Mouse (Mus musculus): ENCODE measurements around the gene Aldh3b3. TPM values are rescaled to one million over a fixed set of nuclear protein-coding genes. Genes with fewer than 3 reads are reported as not detected.

Gene Aldh3b3
- not detected in 2 replicates for total RNA-seq (2014; rRNA removed)
- polyA plus RNA-seq (2015; fragmentation: Nextera tagmentation; extraction: Ambion mirVana), result not detected in 2 replicates

- ATAC-seq (ENCODE audit: low FRiP score) (no peak), DNase-seq (ENCODE audit: low spot score) (peak; percentile 51)
- Histone ChIP-seq H3K27ac (ENCODE audit: low read depth, low read length) (no peak within 1 kb of the TSS), H3K9ac (replicated peaks; ENCODE audit: low read length, poor library complexity, severe bottlenecking) (no peak within 1 kb of the TSS), H3K9me3 (ENCODE audit: low read length) (no peaks in the 10 kb centered on the region), H3K4me2 (ENCODE audit: low read depth, low read length, poor library complexity, severe bottlenecking) (no peak within 1 kb of the TSS), H3K36me3 (ENCODE audit: insufficient read depth, low read length) (no peaks in the 10 kb centered on the region), H3K4me1 (ENCODE audit: insufficient read depth, low read length) (no peaks in the 10 kb centered on the region), H3K27me3 (ENCODE audit: insufficient read depth, low read length) (no peaks in the 10 kb centered on the region), H3K4me3 (ENCODE audit: low read depth, low read length) (no peak within 1 kb of the TSS)
- WGBS, result 74% methylated on average over 4 of the region's 4 CpGs
- no peak for TF ChIP-seq CTCF (IDR thresholded peaks at IDR 0.05)
Observed at GRCm38 (mm10) chr19:3958470-3958869, at the start of gene Aldh3b3. Aldh3b3 (plus strand) TSS chr19:3958645.

- WGBS, result 84% methylated on average over 5 of the region's 5 CpGs
- H3K9me3 ChIP-seq (ENCODE audit: low read length), result no peaks in the 10 kb centered on the region
- TF ChIP-seq CTCF (IDR thresholded peaks at IDR 0.05), result no peak
- no peaks in the 10 kb centered on the region for H3K27me3 ChIP-seq (ENCODE audit: insufficient read depth, low read length)
- H3K27ac ChIP-seq (ENCODE audit: low read depth, low read length), result no peak overlapping the region
- no peak overlapping the region for H3K4me2 ChIP-seq (ENCODE audit: low read depth, low read length, poor library complexity, severe bottlenecking)
- ATAC-seq (ENCODE audit: low FRiP score) (no peak), DNase-seq (ENCODE audit: low spot score) (no peak)
- peaks cover 16% of the 10 kb centered on the region; the same call in 1 of the 2 replicates for H3K36me3 ChIP-seq (ENCODE audit: insufficient read depth, low read length)
- H3K4me1 ChIP-seq (ENCODE audit: insufficient read depth, low read length), result peaks cover 12% of the 10 kb centered on the region
- H3K9ac ChIP-seq (replicated peaks; ENCODE audit: low read length, poor library complexity, severe bottlenecking), result no peak overlapping the region
- H3K4me3 ChIP-seq (ENCODE audit: low read depth, low read length), result no peak overlapping the region
Observed at GRCm38 (mm10) chr19:3910206-3910605, 48.2 kb upstream of the Aldh3b3 start.

GRCm38 (mm10) chr19:3912337-3913204 is 45.9 kb upstream of the Aldh3b3 start, which contains the start of gene Ndufs8:
Ndufs8 (minus strand) TSS chr19:3912774.
- peak; percentile 34; the same call in 1 of the 2 replicates for TF ChIP-seq CTCF (IDR thresholded peaks at IDR 0.05)
- ATAC-seq (ENCODE audit: low FRiP score), result peak; percentile 96

GRCm38 (mm10) chr19:3913692-3914091 is 44.8 kb upstream of the Aldh3b3 start:
- Histone ChIP-seq H3K9ac (replicated peaks; ENCODE audit: low read length, poor library complexity, severe bottlenecking) (0 out of 2 replicates have a peak overlapping the region, but pooled peaks have one; percentile 52), H3K4me1 (ENCODE audit: insufficient read depth, low read length) (peaks cover 8% of the 10 kb centered on the region; the same call in 1 of the 2 replicates), H3K27me3 (ENCODE audit: insufficient read depth, low read length) (no peaks in the 10 kb centered on the region), H3K4me3 (ENCODE audit: low read depth, low read length) (peak overlapping the region; percentile 62; the same call in 1 of the 2 replicates), H3K36me3 (ENCODE audit: insufficient read depth, low read length) (peaks cover 16% of the 10 kb centered on the region; the same call in 1 of the 2 replicates), H3K27ac (ENCODE audit: low read depth, low read length) (peak overlapping the region; percentile 69; the same call in 1 of the 2 replicates), H3K9me3 (ENCODE audit: low read length) (no peaks in the 10 kb centered on the region), H3K4me2 (ENCODE audit: low read depth, low read length, poor library complexity, severe bottlenecking) (peak overlapping the region; percentile 69)
- 88% methylated on average over 8 of the region's 8 CpGs for WGBS
- ATAC-seq (ENCODE audit: low FRiP score) (no peak), DNase-seq (ENCODE audit: low spot score) (no peak)
- TF ChIP-seq CTCF (IDR thresholded peaks at IDR 0.05), result no peak

More at GRCm38 (mm10) chr19:3912337-3913204, 45.9 kb upstream of the Aldh3b3 start, which contains the start of gene Ndufs8:
- H3K9me3 ChIP-seq (ENCODE audit: low read length), result no peaks in the 10 kb centered on the region
- no peaks in the 10 kb centered on the region for H3K27me3 ChIP-seq (ENCODE audit: insufficient read depth, low read length)
- peak within 1 kb of the TSS; percentile 69 for H3K27ac ChIP-seq (ENCODE audit: low read depth, low read length)
- H3K4me1 ChIP-seq (ENCODE audit: insufficient read depth, low read length), result peaks cover 8% of the 10 kb centered on the region
- H3K9ac ChIP-seq (replicated peaks; ENCODE audit: low read length, poor library complexity, severe bottlenecking), result peak within 1 kb of the TSS; percentile 60
- H3K36me3 ChIP-seq (ENCODE audit: insufficient read depth, low read length), result peaks cover 16% of the 10 kb centered on the region; the same call in 1 of the 2 replicates
- H3K4me2 ChIP-seq (ENCODE audit: low read depth, low read length, poor library complexity, severe bottlenecking), result peak within 1 kb of the TSS; percentile 74
- peak; percentile 99 for DNase-seq (ENCODE audit: low spot score)
- under 1% methylated on average over 43 of the region's 43 CpGs for WGBS
- H3K4me3 ChIP-seq (ENCODE audit: low read depth, low read length), result peak within 1 kb of the TSS; percentile 62

DNA sequence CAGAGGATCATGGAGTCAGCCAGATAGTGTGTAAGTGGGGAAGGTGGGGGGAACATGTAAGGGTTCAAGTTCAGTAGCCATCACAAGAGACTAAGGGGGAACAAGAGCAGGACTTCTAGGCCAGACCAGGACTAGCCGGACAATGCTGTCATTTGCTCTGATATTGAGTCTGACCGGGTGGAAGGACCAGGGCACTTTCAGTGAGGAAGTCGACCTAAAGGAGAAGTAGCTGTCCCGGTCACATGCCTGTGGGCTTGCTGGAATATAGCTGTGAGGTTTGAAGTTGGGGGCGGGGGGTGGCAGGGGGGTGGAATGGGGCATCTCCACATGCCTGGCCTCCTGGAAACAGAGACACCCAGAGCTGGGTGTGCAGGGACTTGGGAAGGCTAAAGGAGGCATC is 43.9 kb upstream of the Aldh3b3 start:
- no peak overlapping the region for H3K9ac ChIP-seq (replicated peaks; ENCODE audit: low read length, poor library complexity, severe bottlenecking)
- H3K27me3 ChIP-seq (ENCODE audit: insufficient read depth, low read length), result no peaks in the 10 kb centered on the region
- H3K4me1 ChIP-seq (ENCODE audit: insufficient read depth, low read length), result peaks cover 8% of the 10 kb centered on the region; the same call in 1 of the 2 replicates
- no peak overlapping the region for H3K4me3 ChIP-seq (ENCODE audit: low read depth, low read length)
- H3K9me3 ChIP-seq (ENCODE audit: low read length), result no peaks in the 10 kb centered on the region
- no peak for TF ChIP-seq CTCF (IDR thresholded peaks at IDR 0.05)
- H3K27ac ChIP-seq (ENCODE audit: low read depth, low read length), result no peak overlapping the region
- no peak overlapping the region for H3K4me2 ChIP-seq (ENCODE audit: low read depth, low read length, poor library complexity, severe bottlenecking)
- DNase-seq (ENCODE audit: low spot score) (no peak), ATAC-seq (ENCODE audit: low FRiP score) (no peak)
- peaks cover 9% of the 10 kb centered on the region; the same call in 1 of the 2 replicates for H3K36me3 ChIP-seq (ENCODE audit: insufficient read depth, low read length)
- WGBS, result 89% methylated on average over 5 of the region's 5 CpGs

DNA sequence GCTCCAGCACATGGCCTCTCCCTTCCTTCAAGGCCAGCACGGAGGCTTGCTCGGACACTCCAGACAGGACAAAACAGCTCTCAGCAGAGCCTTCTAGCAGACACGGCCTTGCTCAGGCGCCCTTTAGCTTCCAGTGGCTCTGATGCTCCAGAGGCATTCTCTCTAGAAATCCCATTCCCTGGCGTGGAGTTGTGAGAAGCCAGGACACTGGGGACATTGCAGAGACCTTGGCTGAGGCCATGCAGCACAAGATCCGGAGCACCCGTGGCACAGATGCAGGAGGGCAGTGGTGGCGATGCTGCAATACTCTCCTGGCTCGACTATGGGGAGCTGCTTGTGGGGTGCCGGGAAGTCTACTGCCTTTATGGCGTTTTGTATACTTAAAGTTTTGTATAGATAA is 41.7 kb upstream of the Aldh3b3 start:
- WGBS, result 77% methylated on average over 11 of the region's 11 CpGs
- no peak for ATAC-seq (ENCODE audit: low FRiP score)

More for the DNA sequence above, 41.7 kb upstream of the Aldh3b3 start:
- no peaks in the 10 kb centered on the region for H3K9me3 ChIP-seq (ENCODE audit: low read length)
- H3K36me3 ChIP-seq (ENCODE audit: insufficient read depth, low read length), result no peaks in the 10 kb centered on the region
- no peak for TF ChIP-seq CTCF (IDR thresholded peaks at IDR 0.05)
- H3K9ac ChIP-seq (replicated peaks; ENCODE audit: low read length, poor library complexity, severe bottlenecking), result no peak overlapping the region
- no peaks in the 10 kb centered on the region for H3K27me3 ChIP-seq (ENCODE audit: insufficient read depth, low read length)
- peaks cover 8% of the 10 kb centered on the region; the same call in 1 of the 2 replicates for H3K4me1 ChIP-seq (ENCODE audit: insufficient read depth, low read length)
- no peak overlapping the region for H3K4me3 ChIP-seq (ENCODE audit: low read depth, low read length)
- DNase-seq (ENCODE audit: low spot score), result no peak
- no peak overlapping the region for H3K4me2 ChIP-seq (ENCODE audit: low read depth, low read length, poor library complexity, severe bottlenecking)
- no peak overlapping the region for H3K27ac ChIP-seq (ENCODE audit: low read depth, low read length)
